Mouse (Mus musculus) neural tube, embryonic 14.5 days (tissue): ENCODE measurements around the gene Hsf2bp. TPM values are rescaled to one million over a fixed set of nuclear protein-coding genes. Genes with fewer than 3 reads are reported as not detected.

Source experiments
- ATAC-seq: fragments of 200-750 bp; cut with Nextera tagmentation; 2 replicates; pipeline ENCODE4 v1.8.0; 2017; ENCODE audit warnings: low read depth, mild to moderate bottlenecking, moderate TSS enrichment, moderate library complexity
- H3K27ac ChIP-seq: fragments of 300-500 bp; sonication (generic); 2 replicates; pipeline ENCODE4 v1.5.1; 2014; ENCODE audit warnings: low read depth, mild to moderate bottlenecking, control low read depth, low read length, moderate library complexity, mixed read lengths
- H3K27me3 ChIP-seq: fragments of 300-500 bp; sonication (generic); 2 replicates; pipeline ENCODE4 v1.6.1; 2014; ENCODE audit warnings: low read length; ENCODE audit not compliant: control insufficient read depth, insufficient read depth
- H3K36me3 ChIP-seq: fragments of 300-500 bp; sonication (generic); 2 replicates; pipeline ENCODE4 v1.6.1; 2014; ENCODE audit warnings: low read length, mixed read lengths; ENCODE audit not compliant: control insufficient read depth, insufficient read depth
- H3K4me1 ChIP-seq: fragments of 300-500 bp; sonication (generic); 2 replicates; pipeline ENCODE4 v1.6.1; 2014; ENCODE audit warnings: low read length; ENCODE audit not compliant: control insufficient read depth, insufficient read depth
- H3K4me2 ChIP-seq: fragments of 300-500 bp; sonication (generic); 2 replicates; pipeline ENCODE4 v1.6.1; 2014; ENCODE audit warnings: mild to moderate bottlenecking, low read depth, low read length, control low read depth
- H3K4me3 ChIP-seq: fragments of 300-500 bp; sonication (generic); 2 replicates; pipeline ENCODE4 v1.5.1; 2014; ENCODE audit warnings: low read depth, low read length, control low read depth, mixed read lengths
- H3K9ac ChIP-seq: fragments of 300-500 bp; sonication (generic); replicated peaks from 2 replicates; pipeline ENCODE4 v1.6.1; 2014; ENCODE audit warnings: low read depth, mild to moderate bottlenecking, control low read depth, low read length, mixed read lengths
- H3K9me3 ChIP-seq: fragments of 300-500 bp; sonication (generic); 2 replicates; pipeline ENCODE4 v1.6.1; 2016; ENCODE audit warnings: low read length; ENCODE audit not compliant: control insufficient read depth
- WGBS: fragments of 180-500 bp; shearing (Covaris S2); extraction: QIAGEN DNeasy Blood & Tissue Kit; methylation state at CpG from one replicate; pipeline ENCODE4 v1.1.7; 2014; 5-methylcytosine and 5-hydroxymethylcytosine counted together
- polyA plus RNA-seq: library from polyadenylated mRNA; unstranded; fragments of >200 nt; fragmentation: Nextera tagmentation; extraction: Ambion mirVana; gene quantifications from 2 replicates; pipeline ENCODE4 v1.2.1, GENCODE M21; 2014

Hsf2bp gene
- polyA plus RNA-seq, 1 experiment from 2014 or later = 0.52 TPM

- H3K4me2 ChIP-seq = no peak overlapping the region
- ATAC-seq = no peak
- H3K27me3 ChIP-seq = no peaks in the 10 kb centered on the region
- H3K9me3 ChIP-seq = no peaks in the 10 kb centered on the region
- no peak overlapping the region for H3K9ac ChIP-seq
- whole genome bisulfite sequencing = 81% methylated on average over 4 of the region's 4 CpGs
- H3K27ac ChIP-seq = no peak overlapping the region
- no peaks in the 10 kb centered on the region for H3K4me1 ChIP-seq
- H3K4me3 ChIP-seq = no peak overlapping the region
- H3K36me3 ChIP-seq = no peaks in the 10 kb centered on the region
Observed at GRCm38 (mm10) chr17:31940607-31941006, 95.5 kb downstream of the Hsf2bp start.

- Histone ChIP-seq H3K36me3 (no peaks in the 10 kb centered on the region), H3K27ac (no peak overlapping the region), H3K27me3 (no peaks in the 10 kb centered on the region), H3K9me3 (no peaks in the 10 kb centered on the region), H3K9ac (no peak overlapping the region), H3K4me2 (no peak overlapping the region), H3K4me3 (no peak overlapping the region), H3K4me1 (no peaks in the 10 kb centered on the region)
- ATAC-seq = no peak
- 90% methylated on average over 16 of the region's 16 CpGs for WGBS
Observed at GRCm38 (mm10) chr17:31939292-31940060, 96.7 kb downstream of the Hsf2bp start.

GRCm38 (mm10) chr17:31938539-31939260 is 97.4 kb downstream of the Hsf2bp start:
- H3K4me3 ChIP-seq = no peak overlapping the region
- ATAC-seq = no peak
- H3K4me1 ChIP-seq = no peaks in the 10 kb centered on the region
- 85% methylated on average over 12 of the region's 12 CpGs for WGBS
- H3K4me2 ChIP-seq = no peak overlapping the region
- H3K27ac ChIP-seq = no peak overlapping the region
- H3K9ac ChIP-seq = no peak overlapping the region
- no peaks in the 10 kb centered on the region for H3K27me3 ChIP-seq
- no peaks in the 10 kb centered on the region for H3K9me3 ChIP-seq
- no peaks in the 10 kb centered on the region for H3K36me3 ChIP-seq

GRCm38 (mm10) chr17:31937141-31937554 is 99.0 kb downstream of the Hsf2bp start:
- H3K27ac ChIP-seq = no peak overlapping the region

GRCm38 (mm10) chr17:31935841-31936240 is 100.3 kb downstream of the Hsf2bp start:
- H3K4me1 ChIP-seq = no peaks in the 10 kb centered on the region
- ATAC-seq = no peak
- H3K4me3 ChIP-seq = no peak overlapping the region
- H3K36me3 ChIP-seq = no peaks in the 10 kb centered on the region
- H3K9ac ChIP-seq = no peak overlapping the region
- H3K9me3 ChIP-seq = no peaks in the 10 kb centered on the region
- no peaks in the 10 kb centered on the region for H3K27me3 ChIP-seq
- H3K4me2 ChIP-seq = no peak overlapping the region
- no peak overlapping the region for H3K27ac ChIP-seq
- WGBS = 66% methylated on average over 3 of the region's 3 CpGs

More at GRCm38 (mm10) chr17:31937141-31937554, 99.0 kb downstream of the Hsf2bp start:
- Histone ChIP-seq H3K4me2 (no peak overlapping the region), H3K9ac (no peak overlapping the region), H3K27me3 (no peaks in the 10 kb centered on the region), H3K36me3 (no peaks in the 10 kb centered on the region), H3K9me3 (no peaks in the 10 kb centered on the region), H3K4me1 (no peaks in the 10 kb centered on the region), H3K4me3 (no peak overlapping the region)
- ATAC-seq = no peak
- 49% methylated on average over 3 of the region's 3 CpGs for WGBS

GRCm38 (mm10) chr17:31935091-31935830 is 100.9 kb downstream of the Hsf2bp start:
- H3K9ac ChIP-seq = no peak overlapping the region

GRCm38 (mm10) chr17:31933956-31934355 is 102.2 kb downstream of the Hsf2bp start:
- Histone ChIP-seq H3K4me1 (no peaks in the 10 kb centered on the region), H3K9me3 (no peaks in the 10 kb centered on the region), H3K4me3 (no peak overlapping the region), H3K9ac (no peak overlapping the region), H3K36me3 (no peaks in the 10 kb centered on the region), H3K27me3 (no peaks in the 10 kb centered on the region), H3K27ac (no peak overlapping the region), H3K4me2 (no peak overlapping the region)
- 57% methylated on average over 1 of the region's 1 CpGs for WGBS
- ATAC-seq = no peak

More at GRCm38 (mm10) chr17:31935091-31935830, 100.9 kb downstream of the Hsf2bp start:
- Histone ChIP-seq H3K36me3 (no peaks in the 10 kb centered on the region), H3K27me3 (no peaks in the 10 kb centered on the region), H3K4me2 (no peak overlapping the region), H3K4me1 (no peaks in the 10 kb centered on the region), H3K9me3 (no peaks in the 10 kb centered on the region), H3K27ac (no peak overlapping the region), H3K4me3 (no peak overlapping the region)
- WGBS = 63% methylated on average over 6 of the region's 6 CpGs
- no peak for ATAC-seq

- Histone ChIP-seq H3K27ac (no peak overlapping the region), H3K4me1 (no peaks in the 10 kb centered on the region), H3K9ac (no peak overlapping the region), H3K4me2 (no peak overlapping the region), H3K9me3 (no peaks in the 10 kb centered on the region), H3K27me3 (no peaks in the 10 kb centered on the region), H3K4me3 (no peak overlapping the region), H3K36me3 (no peaks in the 10 kb centered on the region)
- ATAC-seq = no peak
- WGBS = 48% methylated on average over 7 of the region's 7 CpGs
Observed at GRCm38 (mm10) chr17:31931499-31931898, 104.7 kb downstream of the Hsf2bp start.
